Mouse (Mus musculus): ENCODE results near the gene Aldh16a1.

- TF ChIP-seq EP300 (IDR thresholded peaks at IDR 0.05; ENCODE audit: low read depth) (no peak), CTCF (IDR thresholded peaks at IDR 0.05; ENCODE audit: low read depth) (no peak)
Observed at GRCm38 (mm10) chr7:45167761-45168445, 13.5 kb upstream of the Aldh16a1 start.
